Mouse (Mus musculus): ENCODE data around the gene Insyn1. TPM values are rescaled to one million over a fixed set of nuclear protein-coding genes. Genes with fewer than 3 reads are reported as not detected.

Insyn1 gene
- polyA plus RNA-seq, 1 experiment from 2014 or later: 6.7 TPM

DNA sequence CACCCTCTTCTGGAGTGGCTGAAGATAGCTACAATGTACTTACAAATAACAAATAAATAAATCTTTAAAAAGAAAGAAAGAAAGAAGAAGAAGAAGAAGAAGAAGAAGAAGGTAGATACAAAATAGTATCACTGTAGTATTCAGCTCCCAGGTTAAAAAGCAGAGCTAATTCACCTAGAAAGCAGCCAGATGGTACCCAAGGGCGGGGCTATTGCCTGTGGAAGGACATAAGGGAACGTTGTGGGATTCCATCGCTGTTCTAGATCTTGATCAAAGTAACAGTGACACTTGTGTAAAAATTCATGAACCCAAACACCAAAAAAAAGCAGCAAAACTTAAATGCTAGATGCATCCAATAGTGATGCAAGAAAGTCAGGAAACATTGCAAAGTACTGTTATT is 31.6 kb downstream of the Insyn1 start:
- H3K4me2 ChIP-seq (ENCODE audit: low read length): no peak overlapping the region
- 87% methylated on average over 3 of the region's 3 CpGs for WGBS

DNA sequence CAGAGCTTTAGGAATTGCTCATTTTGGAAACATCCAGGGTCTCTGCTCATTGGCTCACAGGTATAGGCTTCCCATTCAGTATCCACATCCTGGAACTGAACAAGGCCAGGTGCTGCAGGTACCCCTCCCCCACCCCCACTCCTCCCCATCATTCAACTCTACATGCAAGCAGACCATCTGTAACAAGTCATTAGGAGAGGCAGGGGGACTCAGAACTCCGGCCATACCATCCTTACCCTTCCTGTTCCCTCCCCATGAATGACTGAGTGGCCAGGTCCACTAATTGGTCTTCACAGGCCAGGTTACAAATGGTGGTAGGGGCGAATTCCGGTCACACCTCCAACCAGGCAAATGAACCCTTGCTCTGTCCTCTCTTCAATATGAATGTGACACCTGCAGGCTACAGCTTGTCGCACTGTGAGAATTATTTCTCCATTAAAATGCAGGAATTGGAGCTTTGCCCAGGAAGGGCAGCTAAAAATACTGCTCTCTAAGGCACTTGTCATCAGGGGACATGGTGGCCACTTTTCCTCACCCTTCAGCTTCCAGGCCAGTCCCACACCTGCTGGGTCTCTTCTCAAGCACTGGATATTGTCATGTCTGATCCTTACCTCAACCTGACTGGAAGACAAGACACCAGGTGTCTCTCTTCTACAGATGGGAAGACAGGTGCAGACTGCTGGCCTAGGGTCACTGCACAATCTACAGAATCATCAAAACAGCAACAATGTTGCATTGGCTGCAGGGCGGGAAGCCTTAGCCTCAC is 32.6 kb downstream of the Insyn1 start:
- no peak overlapping the region for H3K9ac ChIP-seq (ENCODE audit: low read depth, low read length)
- no peak overlapping the region for H3K4me2 ChIP-seq (ENCODE audit: low read length)
- H3K27me3 ChIP-seq (ENCODE audit: control insufficient read depth, insufficient read depth, low read depth, low read length): no peaks in the 10 kb centered on the region
- H3K27ac ChIP-seq (ENCODE audit: low read length): peak overlapping the region; percentile 10; the same call in 1 of the 2 replicates
- no peaks in the 10 kb centered on the region for H3K9me3 ChIP-seq (replicated peaks; ENCODE audit: control insufficient read depth, low read length, poor library complexity, severe bottlenecking)
- no peak overlapping the region for H3K4me3 ChIP-seq (ENCODE audit: low read depth, low read length)
- 77% methylated on average over 5 of the region's 5 CpGs for WGBS
- no peaks in the 10 kb centered on the region for H3K4me1 ChIP-seq (ENCODE audit: control insufficient read depth, insufficient read depth, low read length)
- ATAC-seq: no peak
- no peaks in the 10 kb centered on the region; the same call in none of the 2 replicates for H3K36me3 ChIP-seq (ENCODE audit: control insufficient read depth, insufficient read depth, low read length)

More for the DNA sequence above, 31.6 kb downstream of the Insyn1 start:
- H3K9me3 ChIP-seq (replicated peaks; ENCODE audit: control insufficient read depth, low read length, poor library complexity, severe bottlenecking): no peaks in the 10 kb centered on the region
- no peaks in the 10 kb centered on the region for H3K27me3 ChIP-seq (ENCODE audit: control insufficient read depth, insufficient read depth, low read depth, low read length)
- H3K4me3 ChIP-seq (ENCODE audit: low read depth, low read length): no peak overlapping the region
- no peak overlapping the region for H3K9ac ChIP-seq (ENCODE audit: low read depth, low read length)
- no peak overlapping the region for H3K27ac ChIP-seq (ENCODE audit: low read length)
- H3K4me1 ChIP-seq (ENCODE audit: control insufficient read depth, insufficient read depth, low read length): peaks cover 6% of the 10 kb centered on the region
- no peaks in the 10 kb centered on the region for H3K36me3 ChIP-seq (ENCODE audit: control insufficient read depth, insufficient read depth, low read length)
- no peak for ATAC-seq

DNA sequence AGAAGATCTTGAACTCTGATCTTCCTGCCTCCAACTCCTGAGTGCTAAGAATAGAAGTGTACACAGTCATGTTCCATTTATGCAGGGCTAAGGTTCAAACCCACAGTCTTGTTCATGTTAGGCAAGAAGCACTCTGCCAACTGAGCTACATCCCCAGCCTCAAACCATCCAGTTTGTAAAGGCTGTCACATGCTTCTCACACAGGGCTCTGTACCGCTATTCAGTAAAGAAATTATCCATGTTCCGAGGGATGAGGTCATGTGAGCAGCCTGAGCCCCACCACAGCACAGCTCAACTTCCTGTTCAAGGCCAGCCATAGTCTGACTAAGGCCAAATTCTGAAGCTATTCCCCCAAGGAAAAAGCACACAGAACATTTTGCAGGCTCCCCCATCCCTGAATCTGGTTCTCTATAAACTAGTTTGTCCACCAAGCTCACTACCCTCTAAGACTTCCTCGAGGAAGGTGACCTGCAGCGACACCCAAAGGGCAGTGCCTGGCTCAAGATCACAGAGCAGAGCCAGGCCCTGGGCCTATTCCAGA is 33.5 kb downstream of the Insyn1 start:
- no peak overlapping the region for H3K9ac ChIP-seq (ENCODE audit: low read depth, low read length)
- no peak for ATAC-seq
- no peak overlapping the region for H3K27ac ChIP-seq (ENCODE audit: low read length)
- H3K9me3 ChIP-seq (replicated peaks; ENCODE audit: control insufficient read depth, low read length, poor library complexity, severe bottlenecking): no peaks in the 10 kb centered on the region
- no peaks in the 10 kb centered on the region; the same call in none of the 2 replicates for H3K36me3 ChIP-seq (ENCODE audit: control insufficient read depth, insufficient read depth, low read length)
- H3K27me3 ChIP-seq (ENCODE audit: control insufficient read depth, insufficient read depth, low read depth, low read length): no peaks in the 10 kb centered on the region
- WGBS: 71% methylated on average over 4 of the region's 4 CpGs
- H3K4me3 ChIP-seq (ENCODE audit: low read depth, low read length): no peak overlapping the region
- no peaks in the 10 kb centered on the region for H3K4me1 ChIP-seq (ENCODE audit: control insufficient read depth, insufficient read depth, low read length)
- H3K4me2 ChIP-seq (ENCODE audit: low read length): no peak overlapping the region

DNA sequence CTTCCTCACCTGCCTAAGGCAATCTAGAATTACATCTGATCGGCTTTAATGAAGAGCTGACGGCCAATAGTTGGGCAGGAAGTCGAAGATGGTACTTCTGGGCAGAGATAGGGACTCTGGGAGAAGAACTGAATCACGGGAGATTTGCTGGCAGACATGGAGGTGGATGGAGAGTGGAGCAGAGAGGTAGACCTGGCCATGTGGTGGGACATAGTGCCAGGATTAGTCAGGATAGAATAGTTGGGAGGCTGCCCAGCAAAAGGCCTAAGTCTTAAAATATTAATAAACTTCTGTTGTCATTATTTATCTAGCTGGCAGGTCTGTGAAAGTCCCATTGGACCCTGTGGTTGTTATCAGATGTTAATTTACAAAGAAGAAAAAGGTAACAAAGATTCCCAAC is 36.7 kb downstream of the Insyn1 start:
- 86% methylated on average over 4 of the region's 4 CpGs for WGBS
- ATAC-seq: no peak
- H3K4me2 ChIP-seq (ENCODE audit: low read length): no peak overlapping the region

DNA sequence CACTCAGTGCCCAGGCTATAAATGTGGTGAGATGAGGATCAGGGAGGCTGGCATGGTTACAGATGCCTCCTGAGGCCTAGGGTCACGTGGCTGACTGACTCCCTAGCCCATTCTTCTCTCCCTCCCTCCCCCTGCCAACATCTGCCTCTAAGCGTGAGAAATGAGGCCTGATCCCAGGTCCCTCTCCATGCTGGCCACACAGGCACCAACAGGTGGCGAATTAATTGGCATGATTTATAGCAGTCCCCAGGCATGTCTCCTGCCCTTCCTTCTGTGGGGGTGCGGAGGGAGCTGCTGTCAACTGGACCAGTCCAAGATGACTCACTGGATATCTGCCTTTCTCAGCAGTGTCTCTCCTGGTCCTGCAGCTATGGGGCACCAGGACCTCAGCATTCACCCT is 39.4 kb downstream of the Insyn1 start:
- ATAC-seq: no peak
- 68% methylated on average over 4 of the region's 4 CpGs for WGBS
- peaks cover 6% of the 10 kb centered on the region for H3K36me3 ChIP-seq (ENCODE audit: control insufficient read depth, insufficient read depth, low read length)
- no peaks in the 10 kb centered on the region for H3K4me1 ChIP-seq (ENCODE audit: control insufficient read depth, insufficient read depth, low read length)
- H3K9ac ChIP-seq (ENCODE audit: low read depth, low read length): no peak overlapping the region
- H3K4me2 ChIP-seq (ENCODE audit: low read length): no peak overlapping the region
- H3K27me3 ChIP-seq (ENCODE audit: control insufficient read depth, insufficient read depth, low read depth, low read length): no peaks in the 10 kb centered on the region
- no peaks in the 10 kb centered on the region for H3K9me3 ChIP-seq (replicated peaks; ENCODE audit: control insufficient read depth, low read length, poor library complexity, severe bottlenecking)
- no peak overlapping the region for H3K4me3 ChIP-seq (ENCODE audit: low read depth, low read length)
- H3K27ac ChIP-seq (ENCODE audit: low read length): no peak overlapping the region

More for the DNA sequence above, 36.7 kb downstream of the Insyn1 start:
- Histone ChIP-seq H3K27ac (ENCODE audit: low read length) (no peak overlapping the region), H3K4me3 (ENCODE audit: low read depth, low read length) (no peak overlapping the region), H3K9ac (ENCODE audit: low read depth, low read length) (no peak overlapping the region), H3K9me3 (replicated peaks; ENCODE audit: control insufficient read depth, low read length, poor library complexity, severe bottlenecking) (no peaks in the 10 kb centered on the region), H3K4me1 (ENCODE audit: control insufficient read depth, insufficient read depth, low read length) (no peaks in the 10 kb centered on the region), H3K27me3 (ENCODE audit: control insufficient read depth, insufficient read depth, low read depth, low read length) (no peaks in the 10 kb centered on the region), H3K36me3 (ENCODE audit: control insufficient read depth, insufficient read depth, low read length) (peaks cover 6% of the 10 kb centered on the region)

DNA sequence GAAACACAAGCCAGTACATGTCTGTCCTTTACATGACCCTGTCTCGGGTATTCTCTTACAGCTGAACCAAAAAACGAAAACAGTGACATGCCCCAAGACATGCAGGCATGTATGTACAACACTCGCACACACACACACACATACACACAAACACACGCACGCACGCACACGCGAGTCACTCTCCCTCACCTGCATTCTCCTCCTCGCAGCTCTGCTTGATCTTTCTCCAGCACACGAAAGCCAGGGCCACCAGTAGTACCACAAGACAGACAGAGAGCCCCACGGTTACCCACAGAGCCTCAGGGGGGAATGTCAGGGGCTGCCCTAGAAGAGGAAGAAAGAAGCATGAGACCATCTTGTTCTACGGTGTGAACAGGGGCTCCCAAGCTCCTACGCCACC is 42.0 kb downstream of the Insyn1 start:
- H3K4me2 ChIP-seq (ENCODE audit: low read length): no peak overlapping the region
- no peak overlapping the region for H3K4me3 ChIP-seq (ENCODE audit: low read depth, low read length)
- no peaks in the 10 kb centered on the region for H3K9me3 ChIP-seq (replicated peaks; ENCODE audit: control insufficient read depth, low read length, poor library complexity, severe bottlenecking)
- peaks cover 9% of the 10 kb centered on the region for H3K36me3 ChIP-seq (ENCODE audit: control insufficient read depth, insufficient read depth, low read length)
- H3K9ac ChIP-seq (ENCODE audit: low read depth, low read length): no peak overlapping the region
- no peak for ATAC-seq
- H3K27me3 ChIP-seq (ENCODE audit: control insufficient read depth, insufficient read depth, low read depth, low read length): no peaks in the 10 kb centered on the region
- H3K4me1 ChIP-seq (ENCODE audit: control insufficient read depth, insufficient read depth, low read length): no peaks in the 10 kb centered on the region
- no peak overlapping the region for H3K27ac ChIP-seq (ENCODE audit: low read length)
- 95% methylated on average over 13 of the region's 13 CpGs for WGBS

DNA sequence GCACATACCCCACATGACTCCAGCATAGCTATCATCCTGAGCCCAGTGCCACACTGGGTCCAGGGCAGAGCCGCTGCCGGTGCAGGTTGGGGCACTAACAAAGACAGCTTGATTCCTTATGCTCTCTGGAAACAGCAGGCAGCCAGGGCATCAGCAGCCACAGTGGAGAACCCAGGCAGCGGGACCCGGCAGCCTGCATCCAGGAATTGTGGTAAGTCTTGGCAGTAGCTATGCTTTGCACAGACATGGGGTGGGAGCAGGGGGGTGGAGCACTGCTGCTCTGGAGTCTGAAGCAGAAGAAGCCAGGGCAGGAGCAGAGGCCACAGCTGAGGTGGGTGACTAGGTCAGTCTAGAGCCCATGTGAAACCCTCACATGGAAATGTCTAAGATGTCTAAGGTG is 43.8 kb downstream of the Insyn1 start:
- Histone ChIP-seq H3K9ac (ENCODE audit: low read depth, low read length) (no peak overlapping the region), H3K36me3 (ENCODE audit: control insufficient read depth, insufficient read depth, low read length) (peaks cover 13% of the 10 kb centered on the region; the same call in 1 of the 2 replicates), H3K4me2 (ENCODE audit: low read length) (no peak overlapping the region), H3K4me1 (ENCODE audit: control insufficient read depth, insufficient read depth, low read length) (no peaks in the 10 kb centered on the region), H3K9me3 (replicated peaks; ENCODE audit: control insufficient read depth, low read length, poor library complexity, severe bottlenecking) (no peaks in the 10 kb centered on the region), H3K27me3 (ENCODE audit: control insufficient read depth, insufficient read depth, low read depth, low read length) (no peaks in the 10 kb centered on the region), H3K4me3 (ENCODE audit: low read depth, low read length) (no peak overlapping the region), H3K27ac (ENCODE audit: low read length) (no peak overlapping the region)
- 82% methylated on average over 4 of the region's 4 CpGs for WGBS
- ATAC-seq: no peak

DNA sequence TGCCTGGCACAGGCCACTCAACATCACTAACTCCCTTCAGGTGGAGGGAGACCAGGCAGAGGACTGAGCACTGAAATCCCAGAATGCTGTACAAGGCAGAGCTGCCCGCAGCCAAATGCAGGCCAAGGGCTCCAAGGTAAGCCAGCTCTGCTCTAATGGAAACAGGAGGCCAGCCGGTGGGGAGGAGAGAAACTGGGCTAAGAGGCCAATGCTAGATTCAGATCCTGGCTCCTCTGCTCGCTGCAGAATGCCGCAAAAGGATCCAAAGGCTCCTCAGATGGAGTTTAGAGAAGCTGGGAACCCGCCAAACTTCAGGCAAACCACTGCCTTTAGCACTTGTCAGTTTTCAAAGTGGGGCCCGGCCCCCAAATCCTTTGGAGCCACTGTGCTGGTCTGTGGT is 44.9 kb downstream of the Insyn1 start:
- no peak for ATAC-seq
- H3K36me3 ChIP-seq (ENCODE audit: control insufficient read depth, insufficient read depth, low read length): peaks cover 13% of the 10 kb centered on the region
- WGBS: 90% methylated on average over 6 of the region's 6 CpGs

DNA sequence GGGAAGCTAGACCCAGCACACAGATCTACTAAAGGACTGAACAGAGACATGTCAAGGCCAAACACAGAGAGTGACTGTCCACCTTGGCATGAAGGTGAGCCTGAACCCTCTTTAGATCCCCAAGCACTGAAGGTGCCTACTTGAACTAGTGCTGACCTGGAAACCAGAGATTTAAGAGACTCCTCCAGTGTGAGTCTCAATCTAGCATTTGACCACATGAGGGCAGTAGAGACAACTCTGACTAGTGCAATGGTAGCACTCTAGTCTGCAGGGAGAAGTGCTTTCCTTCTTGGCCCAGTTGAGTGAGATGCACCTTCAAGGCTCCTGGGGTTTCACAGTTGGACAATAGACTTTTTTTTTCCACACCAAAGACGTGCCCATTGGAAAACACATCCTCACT is 46.4 kb downstream of the Insyn1 start:
- 0 out of 2 replicates have a peak, but pooled peaks have one; percentile 36 for ATAC-seq
- Histone ChIP-seq H3K4me2 (ENCODE audit: low read length) (no peak overlapping the region), H3K9me3 (replicated peaks; ENCODE audit: control insufficient read depth, low read length, poor library complexity, severe bottlenecking) (no peaks in the 10 kb centered on the region), H3K4me1 (ENCODE audit: control insufficient read depth, insufficient read depth, low read length) (no peaks in the 10 kb centered on the region), H3K27ac (ENCODE audit: low read length) (no peak overlapping the region), H3K9ac (ENCODE audit: low read depth, low read length) (no peak overlapping the region), H3K4me3 (ENCODE audit: low read depth, low read length) (no peak overlapping the region), H3K27me3 (ENCODE audit: control insufficient read depth, insufficient read depth, low read depth, low read length) (no peaks in the 10 kb centered on the region), H3K36me3 (ENCODE audit: control insufficient read depth, insufficient read depth, low read length) (peaks cover 17% of the 10 kb centered on the region)
- 44% methylated on average over 1 of the region's 1 CpGs for WGBS

More for the DNA sequence above, 44.9 kb downstream of the Insyn1 start:
- Histone ChIP-seq H3K9me3 (replicated peaks; ENCODE audit: control insufficient read depth, low read length, poor library complexity, severe bottlenecking) (no peaks in the 10 kb centered on the region), H3K4me3 (ENCODE audit: low read depth, low read length) (no peak overlapping the region), H3K4me1 (ENCODE audit: control insufficient read depth, insufficient read depth, low read length) (no peaks in the 10 kb centered on the region), H3K4me2 (ENCODE audit: low read length) (no peak overlapping the region), H3K9ac (ENCODE audit: low read depth, low read length) (no peak overlapping the region), H3K27ac (ENCODE audit: low read length) (no peak overlapping the region), H3K27me3 (ENCODE audit: control insufficient read depth, insufficient read depth, low read depth, low read length) (no peaks in the 10 kb centered on the region)

Data from midbrain, embryonic 16.5 days (tissue).